Mouse (Mus musculus) erythroblast, embryonic 14.5 days (primary cell): ENCODE data around the gene Cenpj. TPM values are rescaled to one million over a fixed set of nuclear protein-coding genes. Genes with fewer than 3 reads are reported as not detected.

Experiments used
- H3K27me3 ChIP-seq: 2 replicates; pipeline ENCODE4 v1.6.1; 2012; ENCODE audit warnings: inconsistent platforms; ENCODE audit not compliant: control insufficient read depth
- H3K36me3 ChIP-seq: 2 replicates; pipeline ENCODE4 v1.6.1; 2012; ENCODE audit warnings: mild to moderate bottlenecking, inconsistent platforms; ENCODE audit not compliant: control insufficient read depth
- H3K4me1 ChIP-seq: 2 replicates; pipeline ENCODE4 v1.6.1; 2012; ENCODE audit warnings: inconsistent platforms; ENCODE audit not compliant: control insufficient read depth
- H3K4me3 ChIP-seq: replicated peaks from 2 replicates; pipeline ENCODE3; 2012; ENCODE audit warnings: moderate library complexity, mild to moderate bottlenecking, inconsistent platforms
- H3K9me3 ChIP-seq: 2 replicates; pipeline ENCODE4 v1.6.1; 2012; ENCODE audit warnings: low read length, inconsistent platforms, mixed read lengths; ENCODE audit not compliant: control insufficient read depth
- GATA1 ChIP-seq: IDR thresholded peaks from 2 replicates; pipeline ENCODE4 v1.6.1; 2012; ENCODE audit warnings: low read length, inconsistent platforms, mixed read lengths
- TAL1 ChIP-seq: IDR thresholded peaks from 3 replicates; pipeline ENCODE4 v1.6.1; 2012; ENCODE audit warnings: low read length, inconsistent platforms, mixed read lengths
- polyA plus RNA-seq: library from polyadenylated mRNA; stranded (reverse); fragments of >175 nt; gene quantifications from 2 replicates; pipeline ENCODE4 v1.2.3, GENCODE M21; 2012

The Cenpj gene
- 0.28 and 0.39 TPM in 2 replicates for polyA plus RNA-seq

DNA sequence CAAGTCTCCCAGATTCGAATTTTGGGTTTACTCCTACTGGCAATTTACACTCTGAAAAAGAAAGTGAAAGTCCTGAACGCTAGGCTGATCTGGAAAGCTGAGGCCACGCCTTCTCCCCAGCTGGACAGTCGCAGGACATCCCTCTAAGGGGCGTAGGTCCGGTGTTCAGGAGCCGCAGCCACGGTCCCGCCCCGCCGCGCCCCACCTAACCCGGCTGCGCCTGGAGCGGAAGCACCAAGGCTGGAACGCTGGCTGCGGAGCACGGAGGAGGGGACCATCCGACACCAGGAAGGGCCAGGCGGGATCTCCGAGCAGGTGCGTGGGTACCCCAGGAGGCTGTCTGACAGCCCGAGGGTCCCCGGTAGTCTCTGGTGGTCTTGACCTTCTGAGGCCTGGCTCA lies at the start of gene Cenpj, which contains the start of gene Parp4:
Cenpj (minus strand) TSS at position 10 of the 400 bp plus-strand sequence.
Parp4 (plus strand) TSS at position 204 of the 400 bp plus-strand sequence.
- Histone ChIP-seq H3K4me3 (peak within 1 kb of the TSS; percentile 76), H3K4me1 (peaks cover 41% of the 10 kb centered on the region), H3K9me3 (no peaks in the 10 kb centered on the region), H3K36me3 (no peaks in the 10 kb centered on the region; the same call in 1 of the 2 replicates), H3K27me3 (no peaks in the 10 kb centered on the region)
- TF ChIP-seq TAL1: no peak
- TF ChIP-seq GATA1: no peak

DNA sequence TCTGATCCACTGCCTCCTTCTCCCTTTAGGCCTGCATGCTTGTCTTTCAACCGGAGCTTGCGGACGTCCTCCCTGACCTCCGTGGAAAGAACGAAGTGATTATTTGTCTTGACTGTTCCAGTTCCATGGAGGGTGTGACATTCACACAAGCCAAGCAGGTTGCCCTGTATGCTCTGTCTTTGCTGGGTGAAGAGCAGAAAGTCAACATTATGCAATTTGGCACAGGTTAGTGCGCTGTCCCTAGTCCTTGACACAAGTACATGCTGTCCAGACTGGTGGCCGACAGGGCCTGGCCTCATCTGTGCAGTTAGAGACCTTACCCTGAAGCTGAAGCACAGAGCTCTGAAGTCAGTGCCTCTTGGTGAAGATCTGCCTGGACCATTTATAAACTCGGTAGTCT lies 45.2 kb upstream of the Cenpj start:
- H3K27me3 ChIP-seq: no peaks in the 10 kb centered on the region
- H3K36me3 ChIP-seq: no peaks in the 10 kb centered on the region; the same call in 1 of the 2 replicates
- no peaks in the 10 kb centered on the region for H3K4me1 ChIP-seq
- no peaks in the 10 kb centered on the region for H3K9me3 ChIP-seq
- H3K4me3 ChIP-seq: no peak overlapping the region
- no peak for TF ChIP-seq TAL1
- no peak for TF ChIP-seq GATA1

DNA sequence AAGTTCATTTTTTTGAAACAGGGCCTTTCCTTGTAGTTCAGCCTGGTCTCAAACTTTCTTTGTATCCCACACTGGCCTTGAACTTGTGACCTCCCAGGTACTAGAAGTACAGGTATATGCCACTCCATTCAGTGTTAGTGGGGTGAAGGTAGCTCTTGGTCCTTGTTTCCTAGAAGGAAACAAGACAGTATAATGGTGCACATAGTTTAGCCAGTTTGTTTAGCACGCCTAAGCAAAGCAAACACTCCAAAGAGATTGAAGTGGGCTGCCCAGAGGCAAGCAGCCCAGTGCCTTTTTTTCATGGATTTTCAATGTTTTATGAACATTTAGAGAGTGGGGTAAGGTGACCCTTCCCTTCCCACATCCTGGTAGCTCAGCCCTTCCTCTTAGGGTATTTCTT lies 42.2 kb upstream of the Cenpj start:
- Histone ChIP-seq H3K27me3 (no peaks in the 10 kb centered on the region), H3K4me3 (no peak overlapping the region), H3K36me3 (no peaks in the 10 kb centered on the region; the same call in 1 of the 2 replicates), H3K9me3 (no peaks in the 10 kb centered on the region), H3K4me1 (no peaks in the 10 kb centered on the region)
- TF ChIP-seq TAL1 (no peak), GATA1 (no peak)

DNA sequence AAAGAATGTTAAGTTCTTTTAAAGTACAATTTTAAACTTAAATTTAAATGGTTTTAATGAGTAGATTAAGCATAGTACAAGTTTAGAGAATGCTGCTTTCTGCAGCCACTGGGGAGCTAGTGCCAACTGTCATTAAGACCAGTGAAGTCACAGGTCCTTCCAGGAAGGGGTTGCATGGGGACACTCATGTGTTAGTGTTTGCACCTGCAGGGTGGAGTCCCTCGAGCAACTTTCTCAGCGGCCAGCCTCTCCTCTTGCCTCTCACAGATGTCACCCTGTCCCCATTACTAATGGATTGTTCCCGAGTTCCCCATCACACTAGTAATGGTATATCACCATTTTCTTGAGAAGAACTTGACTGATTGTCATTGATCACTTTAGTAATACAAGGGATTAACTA lies 38.0 kb upstream of the Cenpj start:
- no peaks in the 10 kb centered on the region for H3K27me3 ChIP-seq
- no peak for TF ChIP-seq TAL1
- no peaks in the 10 kb centered on the region; the same call in 1 of the 2 replicates for H3K36me3 ChIP-seq
- H3K4me1 ChIP-seq: no peaks in the 10 kb centered on the region
- no peak overlapping the region for H3K4me3 ChIP-seq
- H3K9me3 ChIP-seq: no peaks in the 10 kb centered on the region

DNA sequence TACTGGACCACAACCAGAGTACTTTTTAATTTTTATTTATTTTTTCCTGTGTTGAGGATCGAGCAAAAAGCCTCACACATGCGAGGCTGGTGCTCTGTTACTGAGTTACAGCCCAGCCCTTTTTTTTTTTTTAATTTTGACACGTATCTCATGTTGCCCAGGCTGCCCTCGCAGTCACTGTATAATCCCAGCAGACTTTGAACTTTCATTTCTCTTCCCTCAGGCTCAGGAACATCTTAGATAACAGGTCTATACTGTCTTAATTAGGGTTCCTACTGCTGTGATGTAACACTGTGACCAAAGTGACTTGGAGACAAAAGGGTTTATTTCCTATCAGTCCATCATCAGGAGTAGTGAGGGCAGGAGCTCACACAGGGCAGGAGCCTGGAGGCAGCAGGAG lies 29.9 kb upstream of the Cenpj start:
- Histone ChIP-seq H3K27me3 (no peaks in the 10 kb centered on the region), H3K4me1 (no peaks in the 10 kb centered on the region), H3K36me3 (no peaks in the 10 kb centered on the region), H3K9me3 (no peaks in the 10 kb centered on the region), H3K4me3 (no peak overlapping the region)
- TF ChIP-seq GATA1 (no peak), TAL1 (no peak)

DNA sequence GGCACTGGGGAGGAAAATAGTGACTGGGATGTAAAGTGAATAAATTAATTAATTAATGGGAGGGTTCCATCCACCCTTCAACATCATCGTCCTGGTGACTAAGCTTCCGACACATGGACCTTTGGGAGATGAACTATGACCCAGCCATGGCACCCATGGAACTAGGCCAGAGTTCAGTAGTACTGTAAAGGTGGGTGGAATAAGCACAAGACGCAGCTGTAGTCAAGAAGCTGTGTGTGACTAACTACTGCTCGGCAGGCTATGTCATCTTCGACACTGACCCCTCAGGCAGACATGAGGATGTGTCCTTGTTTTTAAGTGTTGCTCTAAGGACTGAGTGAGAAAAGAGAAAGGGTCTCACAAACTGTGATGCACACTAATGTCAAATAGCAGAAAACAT lies 29.2 kb upstream of the Cenpj start:
- Histone ChIP-seq H3K4me1 (no peaks in the 10 kb centered on the region), H3K36me3 (no peaks in the 10 kb centered on the region), H3K9me3 (no peaks in the 10 kb centered on the region), H3K4me3 (no peak overlapping the region), H3K27me3 (no peaks in the 10 kb centered on the region)
- no peak for TF ChIP-seq GATA1
- no peak for TF ChIP-seq TAL1

DNA sequence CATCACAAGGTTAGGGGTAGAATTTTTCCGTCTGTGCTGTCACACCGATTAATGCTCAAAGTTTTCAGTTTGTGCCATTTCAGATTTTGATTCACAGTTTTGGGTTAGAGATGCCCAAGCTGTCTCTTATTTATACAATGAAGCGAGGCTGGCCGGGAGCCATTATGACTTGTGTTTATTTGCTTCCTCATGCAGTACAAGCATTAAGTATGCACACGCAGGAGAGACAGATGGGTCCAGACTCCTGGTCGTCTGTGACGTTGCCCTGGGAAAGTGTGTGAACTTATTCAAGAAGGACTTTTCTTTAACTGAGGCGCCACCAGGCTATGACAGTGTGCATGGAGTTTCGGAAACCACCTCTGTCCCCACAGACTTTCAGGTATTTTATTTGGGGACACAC lies 26.8 kb upstream of the Cenpj start:
- H3K36me3 ChIP-seq: no peaks in the 10 kb centered on the region
- no peak overlapping the region for H3K4me3 ChIP-seq
- TF ChIP-seq TAL1: no peak
- no peak for TF ChIP-seq GATA1

DNA sequence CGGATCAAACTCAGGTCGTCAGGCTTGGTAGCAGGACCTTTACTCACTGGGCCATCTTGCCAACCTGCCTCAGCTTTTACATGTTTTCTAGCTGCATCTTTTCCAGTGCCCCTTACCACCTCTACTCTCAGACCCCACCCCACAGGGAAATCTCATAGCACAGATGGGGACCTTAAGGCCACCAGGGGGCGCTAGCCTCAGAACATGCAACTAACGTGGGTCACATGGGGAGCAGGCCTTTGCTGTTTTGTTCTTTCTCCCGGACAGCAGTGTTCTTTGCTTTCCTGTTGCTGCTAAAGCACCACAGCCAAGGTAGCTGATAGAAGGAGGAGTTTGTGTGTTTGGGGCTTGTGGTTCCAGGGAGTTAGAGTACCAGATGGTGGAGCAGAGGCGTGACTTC lies 23.5 kb upstream of the Cenpj start:
- no peak overlapping the region for H3K4me3 ChIP-seq
- no peaks in the 10 kb centered on the region for H3K27me3 ChIP-seq
- H3K36me3 ChIP-seq: peaks cover 2% of the 10 kb centered on the region; the same call in 1 of the 2 replicates
- no peaks in the 10 kb centered on the region for H3K4me1 ChIP-seq
- H3K9me3 ChIP-seq: no peaks in the 10 kb centered on the region
- no peak for TF ChIP-seq TAL1
- no peak for TF ChIP-seq GATA1

More for the DNA sequence above, 26.8 kb upstream of the Cenpj start:
- Histone ChIP-seq H3K4me1 (no peaks in the 10 kb centered on the region), H3K9me3 (no peaks in the 10 kb centered on the region), H3K27me3 (no peaks in the 10 kb centered on the region)

DNA sequence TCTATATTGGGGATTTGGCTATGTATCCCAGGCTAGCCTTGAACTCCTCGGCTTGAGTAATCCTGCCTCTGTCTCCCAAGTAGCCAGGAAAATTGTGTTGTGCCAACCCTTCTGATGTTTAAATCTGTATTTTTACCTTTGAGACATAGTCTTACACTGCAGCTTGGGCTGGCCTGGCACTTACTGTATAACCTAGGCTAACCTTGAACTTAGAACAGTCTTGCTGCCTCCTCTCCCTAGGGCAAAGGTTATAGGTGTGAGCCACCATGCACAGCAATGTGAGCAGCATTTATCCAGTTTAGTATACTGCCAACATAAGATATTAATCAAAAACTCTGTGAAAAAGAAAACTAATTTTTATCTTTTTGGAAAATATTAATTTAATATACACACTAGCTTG lies 19.6 kb upstream of the Cenpj start:
- no peak overlapping the region for H3K4me3 ChIP-seq
- no peaks in the 10 kb centered on the region for H3K27me3 ChIP-seq
- no peak for TF ChIP-seq GATA1
- TF ChIP-seq TAL1: no peak
- H3K4me1 ChIP-seq: no peaks in the 10 kb centered on the region
- H3K9me3 ChIP-seq: no peaks in the 10 kb centered on the region
- peaks cover 9% of the 10 kb centered on the region; the same call in 1 of the 2 replicates for H3K36me3 ChIP-seq

DNA sequence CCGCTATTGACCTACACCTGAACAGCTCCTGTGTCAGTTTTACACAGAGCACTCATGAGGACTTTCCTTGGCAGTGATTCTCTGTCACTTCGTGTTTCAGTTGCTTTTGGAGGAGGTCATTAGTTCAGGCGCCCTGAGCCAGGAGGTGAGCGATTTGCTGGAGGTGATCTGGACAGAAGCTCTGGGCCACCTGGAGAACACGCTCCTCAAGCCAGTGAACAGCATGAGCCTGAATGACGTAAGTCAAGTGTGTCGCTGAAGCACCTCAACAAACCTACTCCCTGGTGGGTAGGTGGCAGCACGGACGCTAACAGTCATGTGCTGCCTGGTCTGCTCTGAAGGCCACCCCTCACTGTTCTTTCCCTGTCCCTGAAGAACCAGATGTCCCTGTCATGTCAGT lies 17.0 kb upstream of the Cenpj start:
- H3K9me3 ChIP-seq: no peaks in the 10 kb centered on the region
- no peak overlapping the region for H3K4me3 ChIP-seq
- H3K27me3 ChIP-seq: no peaks in the 10 kb centered on the region
- no peaks in the 10 kb centered on the region for H3K4me1 ChIP-seq
- peaks cover 9% of the 10 kb centered on the region; the same call in 1 of the 2 replicates for H3K36me3 ChIP-seq
- TF ChIP-seq GATA1: no peak
- no peak for TF ChIP-seq TAL1
